Mouse (Mus musculus) intestine, embryonic 16.5 days (tissue): ENCODE data around the gene Rbp3. TPM values are rescaled to one million over a fixed set of nuclear protein-coding genes. Genes with fewer than 3 reads are reported as not detected.

Experiments
- ATAC-seq: fragments of 200-750 bp; cut with Nextera tagmentation; 2 replicates; pipeline ENCODE4 v1.8.0; 2017; ENCODE audit warnings: moderate TSS enrichment, moderate library complexity
- H3K27ac ChIP-seq: fragments of 300-500 bp; sonication (generic); 2 replicates; pipeline ENCODE4 v1.5.1; 2014; ENCODE audit warnings: mild to moderate bottlenecking, low read length
- H3K27me3 ChIP-seq: fragments of 300-500 bp; sonication (generic); replicated peaks from 2 replicates; pipeline ENCODE4 v1.6.1; 2014; ENCODE audit warnings: low read length, control low read depth, mixed read lengths; ENCODE audit not compliant: control insufficient read depth, insufficient read depth
- H3K36me3 ChIP-seq: fragments of 300-500 bp; sonication (generic); 2 replicates; pipeline ENCODE4 v1.6.1; 2014; ENCODE audit warnings: low read length, control low read depth; ENCODE audit not compliant: control insufficient read depth, insufficient read depth
- H3K4me1 ChIP-seq: fragments of 300-500 bp; sonication (generic); 2 replicates; pipeline ENCODE4 v1.6.1; 2014; ENCODE audit warnings: low read length, control low read depth, mixed read lengths; ENCODE audit not compliant: control insufficient read depth, insufficient read depth
- H3K4me2 ChIP-seq: fragments of 300-500 bp; sonication (generic); 2 replicates; pipeline ENCODE4 v1.6.1; 2014; ENCODE audit warnings: low read depth, low read length, control low read depth
- H3K4me3 ChIP-seq: fragments of 300-500 bp; sonication (generic); 2 replicates; pipeline ENCODE4 v1.5.1; 2014; ENCODE audit warnings: mild to moderate bottlenecking, low read length
- H3K9ac ChIP-seq: fragments of 300-500 bp; sonication (generic); 2 replicates; pipeline ENCODE4 v1.6.1; 2014; ENCODE audit warnings: low read depth, low read length
- H3K9me3 ChIP-seq: fragments of 300-500 bp; sonication (generic); 2 replicates; pipeline ENCODE4 v1.6.1; 2016; ENCODE audit warnings: low read length, control low read depth; ENCODE audit not compliant: control insufficient read depth
- WGBS: fragments of 180-500 bp; shearing (Covaris S2); extraction: QIAGEN DNeasy Blood & Tissue Kit; methylation state at CpG from one replicate; pipeline ENCODE4 v1.1.7; 2014; 5-methylcytosine and 5-hydroxymethylcytosine counted together
- polyA plus RNA-seq: library from polyadenylated mRNA; unstranded; fragments of >200 nt; fragmentation: Nextera tagmentation; extraction: Ambion mirVana; gene quantifications from 2 replicates; pipeline ENCODE4 v1.2.1, GENCODE M21; 2015

Gene Rbp3
- polyA plus RNA-seq, 1 experiment from 2014 or later: not detected

DNA sequence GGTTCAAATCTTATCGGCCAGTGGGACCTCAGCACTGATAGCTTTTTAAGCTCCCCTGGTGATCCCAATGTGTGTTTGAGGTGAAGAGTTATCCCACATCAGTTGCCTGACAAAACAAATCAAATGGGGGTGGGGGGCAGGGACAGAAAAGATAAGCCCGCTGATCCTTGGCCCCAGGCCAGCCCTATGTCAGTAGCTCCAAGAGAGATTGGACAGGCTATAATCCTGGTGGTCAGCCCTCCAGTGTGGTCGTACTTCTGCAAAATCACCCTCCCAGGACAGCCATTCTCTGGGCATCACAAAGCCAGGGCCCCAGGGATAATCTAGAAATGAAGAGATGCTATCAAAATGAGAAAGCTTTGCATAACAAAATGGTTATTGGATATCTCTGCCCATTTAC, 5.0 kb downstream of the Rbp3 start:
- Histone ChIP-seq H3K27ac (no peak overlapping the region), H3K4me3 (no peak overlapping the region), H3K9ac (no peak overlapping the region), H3K4me2 (no peak overlapping the region), H3K36me3 (no peaks in the 10 kb centered on the region), H3K27me3 (no peaks in the 10 kb centered on the region), H3K9me3 (no peaks in the 10 kb centered on the region), H3K4me1 (no peaks in the 10 kb centered on the region)
- ATAC-seq: no peak
- 53% methylated on average over 3 of the region's 3 CpGs for WGBS

GRCm38 (mm10) chr14:33959341-33959740, 5.5 kb downstream of the Rbp3 start:
- H3K27me3 ChIP-seq: no peaks in the 10 kb centered on the region
- H3K9ac ChIP-seq: no peak overlapping the region
- H3K4me1 ChIP-seq: no peaks in the 10 kb centered on the region
- 10% methylated on average over 9 of the region's 9 CpGs for WGBS
- H3K27ac ChIP-seq: no peak overlapping the region
- no peaks in the 10 kb centered on the region for H3K36me3 ChIP-seq
- no peak overlapping the region for H3K4me3 ChIP-seq
- no peak for ATAC-seq
- no peaks in the 10 kb centered on the region for H3K9me3 ChIP-seq
- no peak overlapping the region for H3K4me2 ChIP-seq

DNA sequence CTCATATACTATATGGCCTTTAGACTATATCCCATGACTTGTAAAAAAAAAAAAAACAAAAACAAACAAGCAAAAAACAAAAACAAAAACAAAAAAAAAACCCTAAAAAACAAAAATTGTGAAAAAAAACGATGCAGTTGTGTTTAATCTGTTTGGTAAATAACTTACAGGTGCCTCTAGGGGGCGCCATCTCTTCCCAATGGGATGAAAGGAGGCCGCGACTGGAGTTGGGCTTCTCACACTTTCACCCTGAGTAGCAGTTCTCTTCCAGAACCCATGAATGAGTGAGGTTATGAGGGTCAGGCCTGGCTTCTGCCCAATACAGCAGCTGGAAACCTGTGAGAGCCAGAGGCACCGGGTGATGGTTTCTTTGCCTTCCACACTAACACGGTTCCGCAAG, 11.9 kb downstream of the Rbp3 start:
- no peak for ATAC-seq
- 61% methylated on average over 7 of the region's 7 CpGs for WGBS
- Histone ChIP-seq H3K4me3 (no peak overlapping the region), H3K27ac (no peak overlapping the region), H3K27me3 (no peaks in the 10 kb centered on the region), H3K36me3 (no peaks in the 10 kb centered on the region), H3K4me2 (no peak overlapping the region), H3K9me3 (no peaks in the 10 kb centered on the region), H3K9ac (no peak overlapping the region), H3K4me1 (no peaks in the 10 kb centered on the region)

DNA sequence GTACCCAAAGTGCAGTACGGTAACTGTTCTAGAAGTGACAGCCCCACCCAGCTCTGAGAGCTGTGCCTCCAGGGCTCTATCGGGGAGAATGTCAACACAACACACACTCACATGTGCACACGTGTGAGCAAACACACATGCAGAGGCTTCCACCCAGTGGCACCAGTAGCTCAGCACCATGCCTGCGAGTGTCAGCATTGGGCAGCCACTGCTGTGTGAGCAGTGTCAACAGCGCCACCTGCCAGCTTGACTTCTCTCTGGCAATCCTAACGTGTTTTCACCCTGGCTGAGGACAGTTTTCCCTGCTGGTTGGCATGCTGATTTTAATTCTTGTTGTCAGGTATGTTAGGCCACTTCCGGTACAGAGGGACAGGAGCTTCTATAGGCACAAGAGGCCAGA, 18.9 kb downstream of the Rbp3 start:
- Histone ChIP-seq H3K4me2 (no peak overlapping the region), H3K36me3 (no peaks in the 10 kb centered on the region), H3K4me3 (no peak overlapping the region), H3K9ac (no peak overlapping the region), H3K4me1 (no peaks in the 10 kb centered on the region), H3K27me3 (no peaks in the 10 kb centered on the region), H3K9me3 (no peaks in the 10 kb centered on the region), H3K27ac (no peak overlapping the region)
- 50% methylated on average over 7 of the region's 7 CpGs for WGBS
- no peak for ATAC-seq

- no peak overlapping the region for H3K27ac ChIP-seq
- peaks cover 7% of the 10 kb centered on the region for H3K4me1 ChIP-seq
- H3K9ac ChIP-seq: no peak overlapping the region
- no peaks in the 10 kb centered on the region for H3K9me3 ChIP-seq
- H3K4me3 ChIP-seq: no peak overlapping the region
- WGBS: 64% methylated on average over 5 of the region's 5 CpGs
- H3K36me3 ChIP-seq: no peaks in the 10 kb centered on the region
- ATAC-seq: no peak
- no peaks in the 10 kb centered on the region; the same call in 1 of the 2 replicates for H3K27me3 ChIP-seq
- no peak overlapping the region for H3K4me2 ChIP-seq
These were observed 20.9 kb downstream of the Rbp3 start for GRCm38 (mm10) chr14:33974752-33975151.

DNA sequence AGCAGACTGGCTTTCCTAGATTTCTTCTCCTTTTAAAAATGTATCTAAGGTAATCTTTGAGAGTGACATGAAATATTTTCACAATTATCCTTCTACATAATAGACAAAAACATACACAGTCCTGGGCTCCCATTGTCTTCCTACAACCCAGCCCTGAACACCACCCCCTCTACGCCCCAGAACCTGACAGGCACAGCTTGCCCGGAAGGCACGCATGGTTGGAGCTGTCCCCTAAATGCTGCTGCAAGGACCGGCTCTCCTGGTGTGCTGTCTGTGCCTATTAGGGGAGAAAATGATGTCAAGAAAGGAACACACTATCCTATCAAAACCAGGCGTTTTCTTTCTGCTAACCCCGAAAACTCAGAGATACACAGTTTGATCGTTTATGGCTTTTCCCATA, 23.9 kb downstream of the Rbp3 start:
- H3K4me1 ChIP-seq: peaks cover 7% of the 10 kb centered on the region
- no peak overlapping the region for H3K4me2 ChIP-seq
- no peaks in the 10 kb centered on the region for H3K9me3 ChIP-seq
- H3K36me3 ChIP-seq: no peaks in the 10 kb centered on the region
- no peaks in the 10 kb centered on the region; the same call in 1 of the 2 replicates for H3K27me3 ChIP-seq
- H3K9ac ChIP-seq: no peak overlapping the region
- no peak for ATAC-seq
- no peak overlapping the region for H3K27ac ChIP-seq
- WGBS: 41% methylated on average over 7 of the region's 7 CpGs
- no peak overlapping the region for H3K4me3 ChIP-seq

- no peaks in the 10 kb centered on the region; the same call in 1 of the 2 replicates for H3K27me3 ChIP-seq
- H3K4me1 ChIP-seq: peaks cover 7% of the 10 kb centered on the region
- H3K36me3 ChIP-seq: no peaks in the 10 kb centered on the region
- H3K4me2 ChIP-seq: peak within 1 kb of the TSS; percentile 67
- 2% methylated on average over 25 of the region's 25 CpGs for WGBS
- H3K9ac ChIP-seq: peak within 1 kb of the TSS; percentile 53
- H3K9me3 ChIP-seq: no peaks in the 10 kb centered on the region
- peak within 1 kb of the TSS; percentile 45 for H3K4me3 ChIP-seq
- no peak for ATAC-seq
- H3K27ac ChIP-seq: no peak within 1 kb of the TSS
These were observed 24.8 kb downstream of the Rbp3 start, which contains the start of gene Zfp488 for GRCm38 (mm10) chr14:33978604-33979059. TSS of gene Zfp488 (minus strand) at chr14:33978764.

GRCm38 (mm10) chr14:33989201-33989600, 35.4 kb downstream of the Rbp3 start:
- Histone ChIP-seq H3K36me3 (no peaks in the 10 kb centered on the region), H3K4me1 (no peaks in the 10 kb centered on the region), H3K4me3 (no peak overlapping the region), H3K27ac (no peak overlapping the region), H3K4me2 (no peak overlapping the region), H3K9ac (no peak overlapping the region), H3K9me3 (no peaks in the 10 kb centered on the region), H3K27me3 (no peaks in the 10 kb centered on the region)
- no peak for ATAC-seq
- WGBS: 63% methylated on average over 3 of the region's 3 CpGs

DNA sequence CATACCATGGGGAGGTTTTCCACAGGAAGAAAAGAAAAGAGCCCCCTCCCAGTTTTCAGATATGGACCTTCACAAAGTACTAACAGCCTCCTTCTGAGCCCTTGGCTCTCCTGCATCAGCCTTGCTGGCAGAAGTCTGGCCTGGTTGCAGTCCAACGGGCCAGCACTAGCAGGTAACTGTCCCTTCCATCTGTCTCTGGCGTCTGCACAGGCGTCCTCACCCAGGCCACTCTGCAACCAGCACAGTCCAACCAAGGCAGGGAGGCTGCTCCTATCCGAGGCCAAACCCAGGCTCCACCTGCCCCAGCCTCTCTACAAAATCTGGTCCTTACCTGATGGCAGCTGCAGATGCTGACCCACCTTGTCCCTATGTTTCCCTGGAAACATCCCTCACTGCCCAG, 38.2 kb downstream of the Rbp3 start:
- H3K4me3 ChIP-seq: no peak overlapping the region
- no peaks in the 10 kb centered on the region for H3K36me3 ChIP-seq
- H3K27ac ChIP-seq: no peak overlapping the region
- H3K4me2 ChIP-seq: no peak overlapping the region
- no peak for ATAC-seq
- H3K9ac ChIP-seq: no peak overlapping the region
- H3K4me1 ChIP-seq: no peaks in the 10 kb centered on the region
- 72% methylated on average over 4 of the region's 4 CpGs for whole genome bisulfite sequencing
- H3K9me3 ChIP-seq: no peaks in the 10 kb centered on the region
- no peaks in the 10 kb centered on the region for H3K27me3 ChIP-seq

GRCm38 (mm10) chr14:33993051-33993450, 39.2 kb downstream of the Rbp3 start:
- no peaks in the 10 kb centered on the region for H3K36me3 ChIP-seq
- no peak for ATAC-seq
- H3K4me2 ChIP-seq: no peak overlapping the region
- H3K27me3 ChIP-seq: no peaks in the 10 kb centered on the region
- no peak overlapping the region for H3K4me3 ChIP-seq
- no peaks in the 10 kb centered on the region for H3K9me3 ChIP-seq
- H3K9ac ChIP-seq: no peak overlapping the region
- no peaks in the 10 kb centered on the region for H3K4me1 ChIP-seq
- H3K27ac ChIP-seq: no peak overlapping the region
- WGBS: 94% methylated on average over 9 of the region's 9 CpGs
